In the genomic region with DNA sequence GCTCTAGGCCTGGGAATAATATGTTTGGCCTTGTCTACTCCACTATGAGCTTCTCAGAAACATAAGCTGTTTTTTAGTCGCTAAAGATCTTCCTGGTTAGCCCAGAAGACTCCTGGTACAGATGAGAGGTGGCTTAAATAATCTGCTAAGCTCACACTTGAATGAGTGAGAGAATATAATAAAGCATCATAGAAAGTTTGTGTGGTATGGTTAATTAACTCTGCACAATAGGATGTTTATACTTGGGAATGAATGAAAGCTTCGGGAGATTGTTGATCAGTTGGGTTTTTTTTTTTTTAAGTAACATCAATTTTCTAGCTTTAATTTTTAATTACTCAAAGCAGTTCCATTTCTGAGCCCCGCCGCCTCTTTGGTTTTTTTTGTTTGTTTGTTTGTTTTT, we compare ENCODE assay signal across 23 mouse cellular contexts. TPM values are rescaled to one million over a fixed set of nuclear protein-coding genes. Genes with fewer than 3 reads are reported as not detected.
"Had no signal": no experiment of that assay in that cellular context is flagged by ENCODE, and none has a peak within 500 bp of the region (broad histone marks: within the 10 kb centered on the region; RNA-seq: fewer than 3 reads in every experiment).

No protein-coding gene starts in this region.

- H3K9me3 ChIP-seq: heart, embryonic 13.5 days; heart, embryonic 15.5 days; hindbrain, embryonic 13.5 days; kidney, embryonic 15.5 days; limb, embryonic 13.5 days; limb, embryonic 15.5 days; liver, embryonic 12.5 days had no signal

- H3K4me3 ChIP-seq: heart, adult 2 months; heart, embryonic 13.5 days; heart, embryonic 15.5 days; hindbrain, embryonic 13.5 days; kidney, embryonic 15.5 days; limb, embryonic 13.5 days; limb, embryonic 15.5 days; liver, embryonic 12.5 days had no signal

- H3K4me2 ChIP-seq: heart, embryonic 11.5 days; heart, embryonic 13.5 days; heart, embryonic 15.5 days; hindbrain, embryonic 13.5 days; kidney, embryonic 15.5 days; limb, embryonic 13.5 days; limb, embryonic 15.5 days; liver, embryonic 12.5 days had no signal

- H3K9ac ChIP-seq: heart, embryonic 13.5 days; heart, embryonic 15.5 days; hindbrain, embryonic 13.5 days; kidney, embryonic 15.5 days; limb, embryonic 13.5 days; limb, embryonic 15.5 days; liver, embryonic 12.5 days; liver, embryonic 14.5 days had no signal

- H3K27ac ChIP-seq: heart, adult 2 months; heart, embryonic 13.5 days; heart, embryonic 15.5 days; hindbrain, embryonic 13.5 days; limb, embryonic 13.5 days; limb, embryonic 15.5 days; liver, embryonic 12.5 days; liver, embryonic 14.5 days had no signal

- DNase-seq: gastrocnemius, postnatal 14 days; gastrocnemius, postnatal 36 days; heart, adult 11 months; heart, adult 2 months; heart, postnatal 14 days; heart, postnatal 36 days had no signal

- H3K4me1 ChIP-seq: heart, embryonic 13.5 days; heart, embryonic 15.5 days; hindbrain, embryonic 13.5 days; kidney, embryonic 15.5 days; limb, embryonic 13.5 days; limb, embryonic 15.5 days; liver, embryonic 12.5 days had no signal

- ATAC-seq: intestine, embryonic 16.5 days; liver, embryonic 12.5 days had no signal

- H3K36me3 ChIP-seq: heart, embryonic 13.5 days; heart, embryonic 15.5 days; hindbrain, embryonic 13.5 days; kidney, embryonic 15.5 days; limb, embryonic 13.5 days; limb, embryonic 15.5 days; liver, embryonic 12.5 days had no signal

- H3K27me3 ChIP-seq: heart, embryonic 13.5 days; heart, embryonic 15.5 days; hindbrain, embryonic 13.5 days; kidney, embryonic 15.5 days; limb, embryonic 13.5 days; limb, embryonic 15.5 days; liver, embryonic 12.5 days had no signal

RNA-seq across cellular contexts. Expression of a gene that starts 8.8 kb away (rescaled TPM):
- total RNA-seq: gastrocnemius, adult 18-20 months; gastrocnemius, adult 8-10 months; gastrocnemius, postnatal 14 days; gastrocnemius, postnatal 36 days; heart, adult 2 months; heart, postnatal 14 days; heart, postnatal 36 days; hematopoietic stem cell, adult 5-6 weeks; liver, adult 2 months had no signal
- polyA plus RNA-seq: heart, adult 2 months; heart, embryonic 11.5 days; heart, embryonic 13.5 days; heart, postnatal 0 days; intestine, embryonic 16.5 days; large intestine, adult 2 months; limb, embryonic 11.5 days; limb, embryonic 13.5 days; liver, adult 2 months; liver, embryonic 12.5 days; liver, embryonic 14.5 days had no signal
